Mouse (Mus musculus): ENCODE results near the gene Phc2. TPM values are rescaled to one million over a fixed set of nuclear protein-coding genes. Genes with fewer than 3 reads are reported as not detected.
A peak's percentile ranks its signal among the peaks of the same experiment; 100 is the strongest.

The Phc2 gene
- total RNA-seq, 4 experiments from 2014 or later, result 87.3 to 94.0 (median 91.6) TPM

- peak in 1 of 2 experiments; percentile 75 for DNase-seq (ENCODE audit: low spot score in 2 of 2)
These were observed 122.2 kb downstream of the Phc2 start for GRCm38 (mm10) chr4:128776568-128777289.

GRCm38 (mm10) chr4:128777593-128777992 lies 123.1 kb downstream of the Phc2 start:
- DNase-seq (ENCODE audit: low spot score in 2 of 2), result no peak

- DNase-seq (ENCODE audit: low spot score in 2 of 2), result no peak
These were observed 127.5 kb downstream of the Phc2 start for GRCm38 (mm10) chr4:128782037-128782436.

GRCm38 (mm10) chr4:128782645-128783044 lies 128.1 kb downstream of the Phc2 start:
- no peak for DNase-seq (ENCODE audit: low spot score in 2 of 2)

- DNase-seq (ENCODE audit: low spot score in 2 of 2), result no peak
These were observed 130.6 kb downstream of the Phc2 start for GRCm38 (mm10) chr4:128784950-128785631.

GRCm38 (mm10) chr4:128785921-128786654 lies 131.6 kb downstream of the Phc2 start:
- no peak for DNase-seq (ENCODE audit: low spot score in 2 of 2)

GRCm38 (mm10) chr4:128787023-128787939 lies 132.8 kb downstream of the Phc2 start:
- no peak for DNase-seq (ENCODE audit: low spot score in 2 of 2)

- DNase-seq (ENCODE audit: low spot score in 2 of 2), result no peak
These were observed 133.6 kb downstream of the Phc2 start for GRCm38 (mm10) chr4:128788108-128788507.

GRCm38 (mm10) chr4:128789646-128790045 lies 135.1 kb downstream of the Phc2 start:
- DNase-seq (ENCODE audit: low spot score in 2 of 2), result no peak

- no peak for DNase-seq (ENCODE audit: low spot score in 2 of 2)
These were observed 139.2 kb downstream of the Phc2 start for GRCm38 (mm10) chr4:128793710-128794109.

GRCm38 (mm10) chr4:128794198-128794597 lies 139.7 kb downstream of the Phc2 start:
- no peak for DNase-seq (ENCODE audit: low spot score in 2 of 2)

GRCm38 (mm10) chr4:128795596-128795995 lies 141.1 kb downstream of the Phc2 start:
- no peak for DNase-seq (ENCODE audit: low spot score in 2 of 2)

- DNase-seq (ENCODE audit: low spot score in 2 of 2), result no peak
These were observed 142.3 kb downstream of the Phc2 start for GRCm38 (mm10) chr4:128796788-128797187.

GRCm38 (mm10) chr4:128801675-128802465 lies 147.4 kb downstream of the Phc2 start:
- no peak for DNase-seq (ENCODE audit: low spot score in 2 of 2)

Other genes with a start within 250 kb of the Phc2 start
- 10 to 100 TPM in 2 of 4 experiments, 1 to 10 TPM in 2; 8.7 to 11.2 (median 9.8) TPM for gene Zscan20, start 44.6 kb upstream of the Phc2 start, total RNA-seq (2022)
- gene Tlr12, start 36.1 kb upstream of the Phc2 start, total RNA-seq (2022), result 1 to 10 TPM in 3 of 4 experiments, under 1 TPM in 1; 0.80 to 4.9 (median 2.7) TPM
- gene A3galt2, start 100.7 kb downstream of the Phc2 start, total RNA-seq (2022), result under 1 TPM; 0.13 to 0.53 (median 0.22) TPM
- gene Zfp362, start 151.3 kb downstream of the Phc2 start, total RNA-seq (2022), result 10 to 100 TPM; 22.1 to 28.3 (median 25.5) TPM
- gene Trim62, start 228.9 kb downstream of the Phc2 start, total RNA-seq (2022), result 10 to 100 TPM; 14.2 to 17.7 (median 16.5) TPM

Data from layer of hippocampus, adult 8-10 months (tissue).